Mouse (Mus musculus) CH12.LX (cell line): ENCODE results near the gene 1700024G13Rik. TPM values are rescaled to one million over a fixed set of nuclear protein-coding genes. Genes with fewer than 3 reads are reported as not detected.

Experiments used
- DNase-seq: peaks from one replicate; pipeline ENCODE4 v3.0.0-alpha.2; 2013; ENCODE audit errors: extremely low read depth
- H3K27ac ChIP-seq: 2 replicates; pipeline ENCODE4 v1.5.1; 2012; ENCODE audit warnings: low read depth, mild to moderate bottlenecking, control low read depth, moderate library complexity; ENCODE audit not compliant: insufficient read depth
- H3K27me3 ChIP-seq: replicated peaks from 2 replicates; pipeline ENCODE3; 2012; ENCODE audit warnings: inconsistent platforms
- H3K36me3 ChIP-seq, 2 experiments: replicated peaks in 1 of 2; 2 replicates each; pipeline versions ENCODE3 to v1.6.1; 2012; ENCODE audit warnings: inconsistent platforms in 1 of 2, low read length in 1 of 2, mild to moderate bottlenecking in 1 of 2, mixed read lengths in 1 of 2, moderate library complexity in 1 of 2; ENCODE audit not compliant: control insufficient read depth in 1 of 2, insufficient read depth in 1 of 2
- H3K4me1 ChIP-seq, 2 experiments: 2 replicates each; pipeline ENCODE4 v1.6.1; 2012; ENCODE audit warnings: inconsistent platforms in 1 of 2, moderate library complexity in 1 of 2; ENCODE audit not compliant: insufficient read depth in 2 of 2, control insufficient read depth in 1 of 2
- H3K4me2 ChIP-seq: 2 replicates; pipeline ENCODE4 v1.6.1; 2012; ENCODE audit warnings: low read depth, mild to moderate bottlenecking, control low read depth; ENCODE audit not compliant: poor library complexity, insufficient read depth, severe bottlenecking
- H3K4me3 ChIP-seq, 3 experiments: fragments of 150-350 bp in 1 of 3; sonication (generic) in 1 of 3; replicated peaks in 1 of 3; 2 replicates each; pipeline versions ENCODE3 to v1.5.1; 2011 to 2012; ENCODE audit warnings: low read depth in 2 of 3, low read length in 2 of 3, mild to moderate bottlenecking in 2 of 3, moderate library complexity in 2 of 3, control low read depth in 1 of 3, improper control_type of control experiment in 1 of 3, inconsistent platforms in 1 of 3, mixed read lengths in 1 of 3; ENCODE audit not compliant: poor library complexity in 1 of 3
- H3K79me2 ChIP-seq: replicated peaks from 2 replicates; pipeline ENCODE4 v1.6.1; 2012; ENCODE audit warnings: mild to moderate bottlenecking, moderate library complexity; ENCODE audit not compliant: control insufficient read depth, poor library complexity, insufficient read depth, severe bottlenecking; ENCODE audit errors: extremely low read depth
- H3K9ac ChIP-seq: 2 replicates; pipeline ENCODE4 v1.6.1; 2012; ENCODE audit warnings: low read depth, mild to moderate bottlenecking, control low read depth, moderate library complexity; ENCODE audit not compliant: insufficient read depth
- H3K9me3 ChIP-seq: replicated peaks from 2 replicates; pipeline ENCODE3; 2012; ENCODE audit warnings: low read length, inconsistent platforms, mixed read lengths
- CTCF ChIP-seq, 2 experiments: IDR thresholded peaks in 1 of 2; conservative IDR thresholded peaks in 1 of 2; 2 replicates each; pipeline ENCODE4 v1.5.1; 2011 to 2012; ENCODE audit warnings: low read depth in 2 of 2, low read length in 2 of 2, improper control_type of control experiment in 1 of 2, inconsistent platforms in 1 of 2, mild to moderate bottlenecking in 1 of 2, moderate library complexity in 1 of 2
- E2F4 ChIP-seq: IDR thresholded peaks from 2 replicates; pipeline ENCODE4 v1.6.1; 2011; ENCODE audit warnings: low read depth, low read length, improper control_type of control experiment; ENCODE audit not compliant: insufficient replicate concordance
- ELF1 ChIP-seq: IDR thresholded peaks from 2 replicates; pipeline ENCODE4 v1.6.1; 2014; ENCODE audit warnings: low read depth, mild to moderate bottlenecking, inconsistent platforms, low read length, improper control_type of control experiment
- EP300 ChIP-seq: IDR thresholded peaks from 2 replicates; pipeline ENCODE4 v1.6.1; 2011; ENCODE audit warnings: low read length, improper control_type of control experiment
- ETS1 ChIP-seq: conservative IDR thresholded peaks from 2 replicates; pipeline ENCODE4 v1.6.1; 2012; ENCODE audit warnings: low read depth, mild to moderate bottlenecking, inconsistent platforms, low read length, improper control_type of control experiment, moderate library complexity
- GABPA ChIP-seq: IDR thresholded peaks from 2 replicates; pipeline ENCODE4 v1.6.1; 2012; ENCODE audit warnings: low read depth, low read length, improper control_type of control experiment, inconsistent platforms; ENCODE audit not compliant: insufficient replicate concordance
- HCFC1 ChIP-seq: IDR thresholded peaks from 2 replicates; pipeline ENCODE4 v1.6.1; 2012; ENCODE audit warnings: low read depth, mild to moderate bottlenecking, inconsistent platforms, low read length, improper control_type of control experiment
- IRF4 ChIP-seq: IDR thresholded peaks from 2 replicates; pipeline ENCODE4 v1.6.1; 2014; ENCODE audit warnings: low read depth, mild to moderate bottlenecking, inconsistent platforms, low read length, improper control_type of control experiment
- JUN ChIP-seq: IDR thresholded peaks from 2 replicates; pipeline ENCODE4 v1.6.1; 2011; ENCODE audit warnings: low read depth, mild to moderate bottlenecking, low read length, improper control_type of control experiment, moderate library complexity; ENCODE audit not compliant: insufficient read depth
- JUND ChIP-seq: conservative IDR thresholded peaks from 2 replicates; pipeline ENCODE4 v1.6.1; 2011; ENCODE audit warnings: low read depth, low read length, improper control_type of control experiment
- KAT2A ChIP-seq: IDR thresholded peaks from 2 replicates; pipeline ENCODE4 v1.6.1; 2012; ENCODE audit warnings: low read length, improper control_type of control experiment, inconsistent platforms; ENCODE audit not compliant: insufficient replicate concordance
- MAFK ChIP-seq: IDR thresholded peaks from 2 replicates; pipeline ENCODE4 v1.6.1; 2011; ENCODE audit warnings: low read length, improper control_type of control experiment; ENCODE audit not compliant: insufficient replicate concordance
- MXI1 ChIP-seq: IDR thresholded peaks from 2 replicates; pipeline ENCODE4 v1.6.1; 2011; ENCODE audit warnings: mild to moderate bottlenecking, low read depth, low read length, improper control_type of control experiment
- MYC ChIP-seq: IDR thresholded peaks from 2 replicates; pipeline ENCODE4 v1.6.1; 2011; ENCODE audit warnings: low read depth, mild to moderate bottlenecking, improper control_type of control experiment, low read length
- NELFE ChIP-seq: IDR thresholded peaks from 2 replicates; pipeline ENCODE4 v1.6.1; 2011; ENCODE audit warnings: low read depth, low read length, improper control_type of control experiment
- NRF1 ChIP-seq: IDR thresholded peaks from 2 replicates; pipeline ENCODE4 v1.6.1; 2014; ENCODE audit warnings: low read depth, mild to moderate bottlenecking, inconsistent platforms, low read length, improper control_type of control experiment, moderate library complexity
- PAX5 ChIP-seq: IDR thresholded peaks from 2 replicates; pipeline ENCODE4 v1.6.1; 2012; ENCODE audit warnings: low read length, inconsistent platforms, mixed read lengths
- POLR2A ChIP-seq: IDR thresholded peaks from 2 replicates; pipeline ENCODE4 v1.6.1; 2011; ENCODE audit warnings: low read depth, mild to moderate bottlenecking, improper control_type of control experiment, low read length
- POLR2AphosphoS2 ChIP-seq: IDR thresholded peaks from 2 replicates; pipeline ENCODE4 v1.6.1; 2011; ENCODE audit warnings: low read depth, low read length, improper control_type of control experiment
- RAD21 ChIP-seq: IDR thresholded peaks from 2 replicates; pipeline ENCODE4 v1.6.1; 2011; ENCODE audit warnings: low read depth, mild to moderate bottlenecking, low read length, improper control_type of control experiment, moderate library complexity
- RCOR1 ChIP-seq: conservative IDR thresholded peaks from 2 replicates; pipeline ENCODE4 v1.6.1; 2012; ENCODE audit warnings: low read depth, mild to moderate bottlenecking, inconsistent platforms, low read length, improper control_type of control experiment
- SIN3A ChIP-seq: IDR thresholded peaks from 2 replicates; pipeline ENCODE4 v1.6.1; 2012; ENCODE audit warnings: low read length, improper control_type of control experiment, inconsistent platforms
- TBP ChIP-seq: conservative IDR thresholded peaks from 2 replicates; pipeline ENCODE4 v1.6.1; 2011; ENCODE audit warnings: low read depth, low read length, improper control_type of control experiment
- TCF12 ChIP-seq: IDR thresholded peaks from 2 replicates; pipeline ENCODE4 v1.6.1; 2014; ENCODE audit warnings: low read depth, mild to moderate bottlenecking, inconsistent platforms, low read length, improper control_type of control experiment
- UBTF ChIP-seq: IDR thresholded peaks from 2 replicates; pipeline ENCODE4 v1.6.1; 2012; ENCODE audit warnings: low read depth, mild to moderate bottlenecking, inconsistent platforms, low read length, improper control_type of control experiment, moderate library complexity
- USF1 ChIP-seq: IDR thresholded peaks from 2 replicates; pipeline ENCODE4 v1.6.1; 2014; ENCODE audit warnings: low read depth, mild to moderate bottlenecking, inconsistent platforms, low read length, improper control_type of control experiment
- ZKSCAN1 ChIP-seq: IDR thresholded peaks from 2 replicates; pipeline ENCODE4 v1.6.1; 2012; ENCODE audit warnings: low read depth, inconsistent platforms, low read length, improper control_type of control experiment, borderline replicate concordance
- ZMIZ1 ChIP-seq: IDR thresholded peaks from 2 replicates; pipeline ENCODE4 v1.6.1; 2012; ENCODE audit warnings: low read depth, mild to moderate bottlenecking, inconsistent platforms, low read length, improper control_type of control experiment
- dilution Hi-C: fragments of 300-500 bp; cut with MboI; formaldehyde crosslinking; loops from 2 replicates; pipeline ENCODE4 v1.14.3; 2020; ENCODE audit warnings: low sequenced_read_pairs; ENCODE audit not compliant: extremely low pct_unique_long_range_greater_than_20kb, extremely low pct_ligation_motif_present
- in situ Hi-C: fragments of 300-500 bp; cut with MboI; formaldehyde crosslinking; loops from 3 replicates; pipeline ENCODE4 v1.14.3; 2019; ENCODE audit warnings: low sequenced_read_pairs, low pct_ligation_motif_present, low pct_unique_long_range_greater_than_20kb, mixed read lengths
- polyA plus RNA-seq: library from polyadenylated mRNA; unstranded; fragments of >175 nt; gene quantifications from 2 replicates; pipeline ENCODE4 v1.2.1, GENCODE M21; 2012; ENCODE audit warnings: low read depth; ENCODE audit not compliant: insufficient read length
- total RNA-seq, 2 experiments: library from RNA; depleted of rRNA; stranded (reverse); fragments of 300-350 nt in 1 of 2; fragments of >200 nt in 1 of 2; gene quantifications; 2 replicates each; pipeline ENCODE4 v1.2.3; 2012 to 2014

Gene 1700024G13Rik
- total and polyA plus RNA-seq, 3 experiments, result not detected

DNA sequence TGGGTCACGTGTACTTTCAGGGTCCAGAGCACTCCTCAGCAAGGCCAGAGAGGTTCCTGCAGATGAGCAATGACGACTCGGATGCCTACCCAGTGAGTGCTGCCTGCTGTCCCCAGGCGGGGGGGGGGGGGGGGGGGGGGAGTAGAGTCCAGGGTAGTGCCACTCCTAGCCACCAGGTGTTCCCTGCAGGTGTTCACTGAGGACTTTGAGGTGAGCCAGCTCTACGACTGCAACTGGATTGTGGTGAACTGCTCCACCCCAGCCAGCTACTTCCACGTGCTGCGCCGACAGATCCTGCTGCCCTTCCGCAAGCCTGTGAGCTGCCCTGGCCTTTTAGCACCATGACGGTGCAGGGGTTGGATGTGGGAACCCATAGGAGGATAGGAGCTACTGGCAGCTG, 43.5 kb downstream of the 1700024G13Rik start:
- dilution Hi-C loops, result no loop called here
- in situ Hi-C loops, result no loop called here
- H3K4me1 ChIP-seq, result no peaks in the 10 kb centered on the region

DNA sequence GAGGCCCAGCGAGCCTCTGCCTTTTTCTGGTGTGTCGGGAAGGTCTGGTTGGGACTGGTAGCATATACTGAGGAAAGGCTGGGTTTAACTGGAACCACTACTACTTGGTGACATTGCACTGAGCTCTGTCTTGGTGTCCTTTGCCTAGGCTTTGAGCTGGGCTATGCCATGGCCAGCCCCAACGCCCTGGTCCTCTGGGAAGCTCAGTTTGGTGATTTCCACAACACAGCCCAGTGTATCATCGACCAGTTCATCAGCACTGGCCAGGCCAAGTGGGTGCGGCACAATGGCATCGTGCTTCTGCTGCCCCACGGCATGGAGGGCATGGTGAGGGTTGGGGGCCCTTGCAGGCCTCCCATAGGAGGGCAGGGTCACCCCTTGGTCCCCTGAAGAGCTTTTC, 44.0 kb downstream of the 1700024G13Rik start:
- dilution Hi-C loops, result no loop called here
- no peaks in the 10 kb centered on the region for H3K4me1 ChIP-seq
- H3K4me2 ChIP-seq, result no peak overlapping the region
- no peaks in the 10 kb centered on the region for H3K79me2 ChIP-seq
- in situ Hi-C loops, result no loop called here
- no peak overlapping the region for H3K4me3 ChIP-seq
- H3K27me3 ChIP-seq, result no peaks in the 10 kb centered on the region
- TF ChIP-seq MXI1 (no peak), CTCF (conservative IDR thresholded peaks at IDR 0.05 in 1 of 2, IDR thresholded peaks at IDR 0.05 in 1 of 2; ENCODE audit: low read depth in 2 of 2, low read length in 2 of 2) (no peak), NRF1 (no peak), HCFC1 (no peak), E2F4 (no peak), TBP (no peak), MAFK (no peak), ETS1 (no peak), GABPA (no peak), TCF12 (no peak), MYC (no peak), RCOR1 (no peak), POLR2A (no peak), RAD21 (no peak), KAT2A (no peak), PAX5 (no peak)
- TF ChIP-seq, all 38 proteins: peak for 0
- Histone ChIP-seq H3K9me3 (no peaks in the 10 kb centered on the region), H3K27ac (no peak overlapping the region), H3K9ac (no peak overlapping the region), H3K36me3 (peaks cover 3 to 78% of the 10 kb centered on the region in 2 experiments)
- DNase-seq, result no peak

More for the DNA sequence above, 43.5 kb downstream of the 1700024G13Rik start:
- Histone ChIP-seq H3K9me3 (no peaks in the 10 kb centered on the region), H3K36me3 (peaks cover 3 to 72% of the 10 kb centered on the region in 2 experiments), H3K9ac (no peak overlapping the region), H3K27ac (no peak overlapping the region), H3K4me3 (no peak overlapping the region), H3K27me3 (no peaks in the 10 kb centered on the region), H3K79me2 (no peaks in the 10 kb centered on the region), H3K4me2 (no peak overlapping the region)
- no peak for DNase-seq
- TF ChIP-seq UBTF (no peak), EP300 (no peak), ZKSCAN1 (no peak), JUN (no peak), TBP (no peak), ETS1 (no peak), ZMIZ1 (no peak), E2F4 (no peak), POLR2AphosphoS2 (no peak), MAFK (no peak), USF1 (no peak), IRF4 (no peak), RAD21 (no peak), JUND (no peak), NELFE (no peak), ELF1 (no peak), SIN3A (no peak), TCF12 (no peak), MXI1 (no peak), NRF1 (no peak)
